Mouse (Mus musculus) embryonic facial prominence, embryonic 10.5 days (tissue): Measurements from ENCODE around the gene Trpm8. TPM values are rescaled to one million over a fixed set of nuclear protein-coding genes. Genes with fewer than 3 reads are reported as not detected.

ENCODE experiments used
- DNase-seq: peaks from one replicate; pipeline ENCODE4 v3.0.0-alpha.2; 2017; ENCODE audit warnings: low spot score
- H3K27ac ChIP-seq: fragments of 300-500 bp; sonication (generic); replicated peaks from 2 replicates; pipeline ENCODE4 v1.5.1; 2016; ENCODE audit warnings: mild to moderate bottlenecking
- H3K27me3 ChIP-seq: fragments of 300-500 bp; sonication (generic); replicated peaks from 2 replicates; pipeline ENCODE4 v1.6.1; 2016; ENCODE audit warnings: low read depth, mild to moderate bottlenecking; ENCODE audit not compliant: poor library complexity, severe bottlenecking
- H3K36me3 ChIP-seq: fragments of 300-500 bp; sonication (generic); replicated peaks from 2 replicates; pipeline ENCODE4 v1.6.1; 2016; ENCODE audit warnings: mild to moderate bottlenecking, moderate library complexity
- H3K4me1 ChIP-seq: fragments of 300-500 bp; sonication (generic); 2 replicates; pipeline ENCODE4 v1.6.1; 2016
- H3K4me3 ChIP-seq: fragments of 300-500 bp; sonication (generic); 2 replicates; pipeline ENCODE4 v1.5.1; 2016; ENCODE audit warnings: mild to moderate bottlenecking, moderate library complexity
- H3K9me3 ChIP-seq: fragments of 300-500 bp; sonication (generic); 2 replicates; pipeline ENCODE4 v1.6.1; 2016; ENCODE audit warnings: mild to moderate bottlenecking
- WGBS: fragments of 180-500 bp; shearing (Covaris S2); methylation state at CpG from one replicate; pipeline ENCODE4 v1.1.7; 2016; 5-methylcytosine and 5-hydroxymethylcytosine counted together
- polyA plus RNA-seq: library from polyadenylated mRNA; unstranded; fragments of >200 nt; fragmentation: Nextera tagmentation; extraction: Ambion mirVana; gene quantifications from 2 replicates; pipeline ENCODE4 v1.2.1, GENCODE M21; 2016

Trpm8 gene
- polyA plus RNA-seq, 1 experiment from 2014 or later: not detected

DNA sequence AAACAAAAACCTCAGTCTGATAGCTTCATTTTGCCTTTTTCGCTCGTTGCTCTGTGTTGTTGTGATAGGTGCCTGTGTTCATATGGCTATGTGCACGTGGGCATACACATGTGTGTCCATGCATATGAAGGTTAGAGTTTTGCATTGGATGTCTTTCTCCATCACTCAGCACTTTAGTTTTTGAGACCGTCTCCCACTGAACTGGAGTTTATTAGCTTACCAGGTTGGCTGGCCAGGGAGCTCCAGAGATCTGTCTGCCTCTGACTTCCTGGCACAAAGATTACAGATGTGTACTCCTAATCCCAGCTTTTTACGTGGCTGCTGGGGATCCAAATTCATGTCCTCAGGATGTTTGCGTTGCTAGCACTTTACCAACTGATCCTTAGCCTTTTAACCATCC is 26.3 kb downstream of the Trpm8 start:
- Histone ChIP-seq H3K36me3 (no peaks in the 10 kb centered on the region), H3K4me3 (no peak overlapping the region), H3K4me1 (no peaks in the 10 kb centered on the region), H3K27me3 (no peaks in the 10 kb centered on the region), H3K9me3 (peaks cover 97% of the 10 kb centered on the region), H3K27ac (no peak overlapping the region)
- DNase-seq: peak; percentile 8
- WGBS: 66% methylated on average over 6 of the region's 6 CpGs

DNA sequence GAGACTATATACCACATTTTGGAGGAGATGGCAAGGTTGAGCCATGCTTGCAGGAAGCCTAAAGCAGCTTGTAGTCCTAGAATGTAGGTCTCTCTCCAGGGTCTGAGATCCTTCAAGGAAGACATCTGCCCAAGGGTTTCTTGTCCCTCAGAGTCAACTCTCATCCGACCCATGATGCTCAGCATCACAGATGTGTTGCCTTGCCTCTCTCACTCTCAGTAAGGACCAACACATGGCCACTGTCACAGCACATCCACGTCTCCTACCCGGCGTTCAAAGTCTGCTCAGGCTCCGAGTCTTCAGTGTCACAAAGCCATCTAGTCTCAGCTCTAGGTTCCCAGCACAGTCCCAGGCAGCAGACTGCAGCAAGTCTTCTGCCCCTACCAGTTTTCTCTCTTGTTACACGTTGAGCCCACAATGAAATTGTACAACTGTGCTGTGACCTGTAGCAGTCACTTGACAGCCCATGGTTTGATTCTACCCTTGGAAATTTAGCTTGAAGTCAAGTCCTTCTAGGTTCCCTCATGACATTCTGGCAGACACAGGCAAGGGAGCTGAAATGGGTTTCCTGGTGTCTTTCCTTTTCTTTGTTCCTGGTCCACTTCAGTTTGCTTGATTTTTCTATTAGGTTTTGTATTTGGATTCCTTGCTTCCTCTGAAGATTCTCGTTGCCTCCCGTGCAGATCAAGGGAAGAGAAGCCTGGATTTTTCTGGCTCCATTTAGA is 27.0 kb downstream of the Trpm8 start:
- DNase-seq: peak; percentile 13
- Histone ChIP-seq H3K36me3 (no peaks in the 10 kb centered on the region), H3K27me3 (no peaks in the 10 kb centered on the region), H3K9me3 (peaks cover 97% of the 10 kb centered on the region), H3K4me3 (no peak overlapping the region), H3K27ac (no peak overlapping the region), H3K4me1 (no peaks in the 10 kb centered on the region)
- whole genome bisulfite sequencing: 61% methylated on average over 8 of the region's 8 CpGs

DNA sequence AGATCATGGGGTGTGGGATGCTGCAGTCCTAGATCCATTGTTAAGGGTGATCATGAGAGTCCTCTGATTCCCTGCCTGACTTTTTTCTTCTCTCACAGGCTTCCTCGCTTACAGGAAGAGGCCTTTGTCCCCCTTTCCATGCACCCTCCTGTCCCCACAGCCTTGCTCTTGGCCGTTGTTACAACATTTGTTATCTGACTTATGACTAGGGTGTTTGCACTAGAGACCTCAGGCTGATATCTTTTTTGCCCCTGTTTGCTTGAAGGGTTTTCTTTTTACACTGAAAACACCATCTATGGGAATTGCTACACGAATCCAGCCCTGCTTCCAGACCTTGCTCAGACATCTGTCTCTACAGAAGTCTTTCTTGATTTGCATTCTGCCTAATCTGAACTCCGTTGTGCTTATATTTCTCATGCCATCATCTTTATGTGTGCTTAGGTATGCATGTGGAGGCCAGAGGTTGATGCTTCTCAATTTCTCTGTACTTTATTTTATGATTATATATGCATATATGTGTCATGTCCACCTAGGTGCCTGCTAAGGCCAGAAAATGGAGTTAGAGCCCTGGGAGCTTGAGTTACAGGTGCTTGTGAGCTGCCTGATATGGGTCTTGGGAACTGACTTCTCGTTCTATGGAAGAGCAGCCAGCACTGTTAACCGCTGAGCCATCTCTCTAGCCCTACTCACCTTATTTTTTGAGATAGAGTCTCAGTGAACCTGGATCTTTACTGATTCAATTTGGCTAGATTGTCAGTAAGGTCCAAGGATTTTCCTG is 27.7 kb downstream of the Trpm8 start:
- Histone ChIP-seq H3K27me3 (no peaks in the 10 kb centered on the region), H3K4me3 (no peak overlapping the region), H3K36me3 (no peaks in the 10 kb centered on the region), H3K27ac (no peak overlapping the region), H3K9me3 (peaks cover 97% of the 10 kb centered on the region), H3K4me1 (no peaks in the 10 kb centered on the region)
- 56% methylated on average over 6 of the region's 6 CpGs for WGBS
- peak; percentile 8 for DNase-seq

DNA sequence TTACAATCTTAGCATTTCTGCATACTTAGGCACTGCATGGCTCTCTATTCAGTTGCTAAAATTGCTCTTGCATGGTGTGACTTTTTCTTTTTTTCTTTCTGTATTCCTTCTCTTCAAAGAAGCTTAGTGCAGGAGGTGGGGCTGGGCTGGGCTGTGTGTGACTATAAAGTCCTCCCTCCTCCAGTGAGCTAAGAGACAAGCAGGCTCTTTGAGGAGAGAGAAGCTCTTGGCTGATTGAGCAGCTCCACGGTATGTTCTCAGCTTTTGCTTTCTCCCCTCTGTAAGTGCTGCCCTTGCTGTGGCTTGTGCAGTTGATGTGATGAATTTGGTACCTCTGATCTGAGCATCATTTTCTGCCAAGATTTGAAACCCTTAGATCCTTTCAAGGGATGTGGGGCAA is 29.1 kb downstream of the Trpm8 start:
- no peaks in the 10 kb centered on the region for H3K36me3 ChIP-seq
- H3K27me3 ChIP-seq: no peaks in the 10 kb centered on the region
- 66% methylated on average over 1 of the region's 1 CpGs for WGBS
- peaks cover 88% of the 10 kb centered on the region for H3K9me3 ChIP-seq
- H3K4me3 ChIP-seq: no peak overlapping the region
- H3K27ac ChIP-seq: no peak overlapping the region
- DNase-seq: peak; percentile 11
- H3K4me1 ChIP-seq: no peaks in the 10 kb centered on the region

DNA sequence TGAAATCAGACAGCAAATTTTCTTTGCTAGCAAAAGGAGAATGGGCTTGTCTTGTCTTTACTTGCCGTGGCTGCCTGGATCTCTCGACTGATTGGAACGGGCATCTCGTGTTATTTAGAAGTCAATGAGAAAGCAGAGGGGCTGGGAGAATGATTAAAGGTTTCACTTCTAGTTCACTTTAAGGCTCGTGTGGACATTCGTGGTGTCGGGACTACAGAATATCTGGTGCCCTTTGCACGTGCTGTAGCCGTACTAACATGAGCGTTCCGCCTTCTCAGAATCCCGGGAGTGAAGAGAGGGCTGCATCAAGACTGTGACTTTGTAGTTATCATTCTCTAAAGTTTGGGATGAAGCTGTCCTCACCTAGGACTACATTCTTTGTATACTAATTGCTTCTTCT is 29.7 kb downstream of the Trpm8 start:
- peaks cover 81% of the 10 kb centered on the region for H3K9me3 ChIP-seq
- WGBS: 67% methylated on average over 12 of the region's 12 CpGs
- H3K4me1 ChIP-seq: no peaks in the 10 kb centered on the region
- peak; percentile 8 for DNase-seq
- no peaks in the 10 kb centered on the region for H3K27me3 ChIP-seq
- no peaks in the 10 kb centered on the region for H3K36me3 ChIP-seq
- no peak overlapping the region for H3K4me3 ChIP-seq
- no peak overlapping the region for H3K27ac ChIP-seq

DNA sequence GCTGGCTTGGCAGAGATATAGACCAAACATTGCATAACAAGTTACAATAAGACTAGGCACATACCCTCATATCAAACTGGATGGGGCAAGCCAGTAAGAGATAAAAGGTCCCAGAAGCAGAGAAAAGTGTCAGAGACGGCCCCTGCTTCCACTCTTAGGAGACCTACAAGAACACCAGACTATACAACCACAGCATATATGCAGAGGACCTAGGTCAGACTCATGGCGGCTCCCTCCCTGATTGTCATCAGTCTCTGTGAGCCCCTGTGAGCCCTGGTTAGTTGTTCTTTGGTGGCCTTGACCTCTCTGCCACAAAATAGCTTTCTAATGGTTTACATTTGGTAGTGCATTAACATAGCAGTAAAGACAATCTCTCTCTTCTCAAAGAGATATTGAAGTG is 31.6 kb downstream of the Trpm8 start:
- DNase-seq: peak; percentile 9
- 47% methylated on average over 2 of the region's 2 CpGs for WGBS
- Histone ChIP-seq H3K27ac (no peak overlapping the region), H3K36me3 (no peaks in the 10 kb centered on the region), H3K27me3 (no peaks in the 10 kb centered on the region), H3K4me3 (no peak overlapping the region), H3K9me3 (peaks cover 65% of the 10 kb centered on the region), H3K4me1 (no peaks in the 10 kb centered on the region)

DNA sequence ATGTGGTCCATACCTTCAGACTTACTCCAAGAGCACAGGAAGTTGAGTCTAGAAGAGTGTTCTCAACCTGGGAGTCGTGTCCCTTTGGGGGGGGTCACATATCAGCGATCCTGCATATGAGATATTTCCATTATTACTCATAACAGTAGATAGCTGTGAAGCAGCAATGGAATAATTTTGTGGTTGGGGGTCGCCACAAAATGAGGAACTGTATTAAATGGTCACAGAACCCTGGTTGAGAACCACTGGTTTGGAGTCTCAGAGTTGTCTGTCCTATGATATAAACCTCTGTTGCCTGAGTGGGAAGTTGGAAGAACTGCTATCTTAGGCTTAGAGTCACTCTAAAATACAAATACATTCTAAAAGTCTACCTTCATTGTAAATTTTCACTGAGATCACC is 32.4 kb downstream of the Trpm8 start:
- no peak for DNase-seq
- WGBS: 56% methylated on average over 3 of the region's 3 CpGs
- Histone ChIP-seq H3K4me3 (no peak overlapping the region), H3K36me3 (no peaks in the 10 kb centered on the region), H3K4me1 (no peaks in the 10 kb centered on the region), H3K27me3 (no peaks in the 10 kb centered on the region), H3K27ac (no peak overlapping the region), H3K9me3 (peaks cover 58% of the 10 kb centered on the region)

DNA sequence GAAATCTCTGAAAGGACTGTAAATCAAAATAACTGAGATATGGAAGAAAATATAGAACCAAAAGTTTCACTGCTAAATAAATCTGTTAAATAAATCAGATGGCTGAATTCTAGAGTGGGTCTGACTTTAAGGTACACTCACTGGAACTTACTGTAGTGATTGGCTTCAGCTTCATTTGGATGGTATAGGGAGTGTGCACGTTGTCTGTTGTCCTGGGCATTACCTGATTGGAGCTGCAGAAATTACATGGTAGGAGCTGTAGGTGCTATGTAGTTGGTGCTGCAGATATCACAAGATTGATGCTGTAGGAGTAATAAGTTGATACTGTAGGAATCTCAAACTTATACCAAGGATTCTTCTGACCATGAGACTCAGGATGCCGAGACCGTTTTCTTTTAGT is 32.9 kb downstream of the Trpm8 start:
- 70% methylated on average over 3 of the region's 3 CpGs for WGBS
- Histone ChIP-seq H3K27ac (no peak overlapping the region), H3K27me3 (no peaks in the 10 kb centered on the region), H3K4me1 (no peaks in the 10 kb centered on the region), H3K9me3 (peaks cover 53% of the 10 kb centered on the region), H3K36me3 (no peaks in the 10 kb centered on the region), H3K4me3 (no peak overlapping the region)
- DNase-seq: no peak

DNA sequence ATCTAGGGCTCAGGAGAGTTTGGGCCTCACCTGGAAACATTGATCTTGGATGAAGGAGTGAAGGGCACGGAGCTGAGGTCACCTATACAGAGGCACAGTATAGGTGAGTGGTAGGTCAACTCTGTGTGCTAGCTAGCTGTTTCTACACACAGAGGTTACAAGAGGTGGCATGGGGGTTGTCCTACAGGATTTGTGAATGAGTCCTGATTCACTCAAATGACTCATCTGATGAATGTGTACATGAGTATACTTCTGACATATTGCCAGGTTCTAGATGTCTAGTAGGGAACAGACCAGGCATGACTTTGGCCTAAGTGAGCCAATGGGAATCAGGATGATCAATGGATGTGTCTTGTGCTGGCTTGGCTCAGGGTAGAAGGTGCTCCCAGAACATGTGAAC is 39.8 kb downstream of the Trpm8 start:
- Histone ChIP-seq H3K27me3 (no peaks in the 10 kb centered on the region), H3K4me1 (no peaks in the 10 kb centered on the region), H3K27ac (no peak overlapping the region), H3K36me3 (no peaks in the 10 kb centered on the region), H3K4me3 (no peak overlapping the region), H3K9me3 (no peaks in the 10 kb centered on the region)
- 84% methylated on average over 1 of the region's 1 CpGs for WGBS
- DNase-seq: no peak

DNA sequence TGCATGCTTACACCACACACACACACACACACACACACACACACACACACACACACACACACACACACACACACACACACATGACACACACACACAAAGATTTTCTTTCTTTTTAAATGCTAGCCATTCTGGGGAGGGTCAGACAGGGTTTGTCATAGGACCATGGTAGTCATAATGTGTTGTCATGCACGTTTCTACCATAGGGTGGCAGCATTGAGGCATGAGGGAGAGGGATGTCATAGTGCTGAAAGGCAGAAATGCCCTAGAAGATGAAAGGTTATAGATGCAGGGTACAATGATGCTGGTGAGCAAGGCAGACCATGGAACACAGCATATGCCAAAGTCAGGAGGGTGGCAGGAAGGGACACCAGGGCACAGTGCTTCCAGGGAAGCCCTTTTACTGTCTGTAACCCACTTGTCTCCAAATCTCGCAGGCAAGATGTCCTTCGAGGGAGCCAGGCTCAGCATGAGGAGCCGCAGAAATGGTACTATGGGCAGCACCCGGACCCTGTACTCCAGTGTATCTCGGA is 41.1 kb downstream of the Trpm8 start:
- H3K4me3 ChIP-seq: no peak overlapping the region
- H3K4me1 ChIP-seq: no peaks in the 10 kb centered on the region
- 76% methylated on average over 6 of the region's 6 CpGs for WGBS
- H3K27me3 ChIP-seq: no peaks in the 10 kb centered on the region
- H3K27ac ChIP-seq: no peak overlapping the region
- peak; percentile 62 for DNase-seq
- no peaks in the 10 kb centered on the region for H3K9me3 ChIP-seq
- no peaks in the 10 kb centered on the region for H3K36me3 ChIP-seq

DNA sequence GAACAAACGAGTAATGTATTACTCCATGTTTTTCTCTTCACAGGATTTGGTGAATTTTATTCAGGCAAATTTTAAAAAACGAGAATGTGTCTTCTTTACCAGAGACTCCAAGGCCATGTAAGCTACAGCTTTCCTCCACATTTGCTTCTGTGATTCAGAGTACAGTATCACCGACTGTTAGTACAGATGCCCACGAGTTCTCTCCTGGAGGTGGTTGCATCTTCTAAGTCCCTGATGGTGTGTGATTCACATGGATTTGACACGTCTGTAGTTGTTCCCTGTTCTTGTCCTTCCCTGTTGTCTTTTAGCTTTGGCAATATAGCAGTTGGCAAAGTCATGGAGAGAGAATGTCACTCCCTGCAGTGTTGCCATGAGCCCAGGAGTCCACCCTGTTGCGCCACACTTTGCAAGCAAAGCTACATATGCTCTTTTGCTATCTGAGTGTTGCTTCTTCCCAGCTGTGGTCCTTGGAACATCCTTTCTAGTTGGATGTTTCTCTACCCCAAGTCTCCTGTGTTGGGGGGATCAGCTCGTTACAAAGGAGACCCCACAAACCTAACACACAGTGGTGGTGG is 43.4 kb downstream of the Trpm8 start:
- Histone ChIP-seq H3K27me3 (no peaks in the 10 kb centered on the region), H3K4me3 (no peak overlapping the region), H3K4me1 (no peaks in the 10 kb centered on the region), H3K27ac (no peak overlapping the region), H3K36me3 (no peaks in the 10 kb centered on the region), H3K9me3 (no peaks in the 10 kb centered on the region)
- DNase-seq: no peak
- WGBS: 81% methylated on average over 7 of the region's 7 CpGs

DNA sequence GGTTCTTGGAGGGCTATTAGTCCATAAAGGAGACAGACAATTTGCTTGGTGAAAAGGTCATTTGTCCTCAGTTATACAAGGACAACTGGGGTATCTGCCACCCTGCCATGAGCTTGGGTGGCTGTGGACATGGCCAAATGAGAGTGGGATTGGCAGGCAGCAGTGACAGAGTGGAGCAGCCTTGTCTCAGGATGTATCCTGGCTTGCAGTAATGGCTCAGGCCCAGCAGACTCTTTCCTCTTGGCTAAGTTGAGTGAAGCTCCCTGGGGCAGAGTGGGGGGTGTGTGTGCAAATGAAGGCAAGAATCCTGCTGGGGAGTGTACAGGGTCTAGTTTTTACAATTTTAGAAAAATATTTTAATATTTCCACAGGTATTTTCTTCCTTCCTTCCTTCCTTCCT is 44.7 kb downstream of the Trpm8 start:
- no peak overlapping the region for H3K27ac ChIP-seq
- no peaks in the 10 kb centered on the region for H3K27me3 ChIP-seq
- H3K9me3 ChIP-seq: no peaks in the 10 kb centered on the region
- H3K36me3 ChIP-seq: no peaks in the 10 kb centered on the region
- H3K4me1 ChIP-seq: no peaks in the 10 kb centered on the region
- no peak overlapping the region for H3K4me3 ChIP-seq
- no peak for DNase-seq

DNA sequence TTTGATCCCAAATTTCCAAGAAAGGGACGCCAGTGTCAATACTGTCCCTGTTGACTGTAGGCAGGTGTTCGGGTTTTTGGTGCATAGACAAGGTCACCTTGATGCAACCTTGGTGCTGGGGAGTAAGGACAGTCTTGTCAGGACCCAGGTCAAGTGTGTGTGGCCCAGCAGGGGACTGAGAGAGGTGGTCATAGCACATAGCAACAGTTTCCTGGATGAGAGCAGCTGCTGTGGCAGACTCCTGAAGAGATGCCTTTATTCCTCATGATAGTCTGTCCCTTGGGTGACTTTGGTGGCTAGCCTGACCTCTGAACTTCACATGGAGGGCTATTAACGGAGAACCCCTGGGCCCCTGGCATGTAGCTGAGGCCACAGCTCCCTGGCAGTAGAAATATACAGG is 45.6 kb downstream of the Trpm8 start:
- H3K4me3 ChIP-seq: no peak overlapping the region
- WGBS: 82% methylated on average over 3 of the region's 3 CpGs

More for the DNA sequence above, 45.6 kb downstream of the Trpm8 start:
- Histone ChIP-seq H3K36me3 (no peaks in the 10 kb centered on the region), H3K27ac (no peak overlapping the region), H3K27me3 (no peaks in the 10 kb centered on the region), H3K4me1 (no peaks in the 10 kb centered on the region), H3K9me3 (no peaks in the 10 kb centered on the region)
- DNase-seq: no peak
